Mouse (Mus musculus): Measurements from ENCODE around the gene Gm20812. TPM values are rescaled to one million over a fixed set of nuclear protein-coding genes. Genes with fewer than 3 reads are reported as not detected.
"Not testable (repeated sequence)": the region's sequence is repeated elsewhere in the genome, so short reads cannot be mapped to it uniquely, and the experiment has no call there.

Gene Gm20812
- not detected in 2 replicates for polyA plus RNA-seq (2016; fragmentation: Nextera tagmentation; extraction: Ambion mirVana)

GRCm38 (mm10) chrY:12381681-12382080, at the start of gene Gm20812:
Gene Gm20812 (plus strand): TSS chrY:12381981.
- not testable (repeated sequence) for H3K4me2 ChIP-seq (replicated peaks)

More at GRCm38 (mm10) chrY:12381681-12382080, at the start of gene Gm20812:
- not testable (repeated sequence) for H3K9me3 ChIP-seq; H3K27me3 ChIP-seq; H3K27ac ChIP-seq; ATAC-seq (ENCODE audit: insufficient number of reproducible peaks, insufficient read depth, low FRiP score, low TSS enrichment); H3K36me3 ChIP-seq; H3K9ac ChIP-seq; H3K4me3 ChIP-seq; H3K4me1 ChIP-seq
- WGBS, result no CpG with 5 or more reads among the region's 3 CpGs

Other genes starting within 250 kb of the Gm20812 start
- not detected in 2 replicates for gene Gm29554, start 108.0 kb upstream of the Gm20812 start, polyA plus RNA-seq (2016; fragmentation: Nextera tagmentation; extraction: Ambion mirVana)